Mouse (Mus musculus) heart, adult 18-20 months (tissue): ENCODE measurements around the gene Tmem86a. TPM values are rescaled to one million over a fixed set of nuclear protein-coding genes. Genes with fewer than 3 reads are reported as not detected.
"Not testable (repeated sequence)": the region's sequence is repeated elsewhere in the genome, so short reads cannot be mapped to it uniquely, and the experiment has no call there.

ENCODE experiments used
- DNase-seq, 2 experiments: peaks; one replicate each; pipeline ENCODE4 v3.0.0; 2021 to 2022; ENCODE audit warnings: mixed read lengths in 1 of 2
- long read RNA-seq, 2 experiments: library from polyadenylated mRNA; stranded (forward); transcript quantifications; one replicate each; pipeline ENCODE4 v2.0.0; 2021
- total RNA-seq, 2 experiments: library from RNA; stranded (reverse); gene quantifications; 2 replicates each; pipeline ENCODE4 v1.2.3; 2021

Gene Tmem86a
- total RNA-seq, result 10 to 100 TPM; 19.7 to 20.8 TPM
- long read RNA-seq, experiment 1, transcript Tmem86a-201 (3 exons, 1,831 nt), result major isoform, 21 of 23 reads
- long read RNA-seq, experiment 1, partial matches to known transcripts, result 1 of 23 reads
- long read RNA-seq, experiment 1, other reads (novel, unspliced or antisense), result 1 of 23 reads
- long read RNA-seq, experiment 2, transcript Tmem86a-201 (3 exons, 1,831 nt), result major isoform, 9 of 12 reads
- long read RNA-seq, experiment 2, partial matches to known transcripts, result 1 of 12 reads
- long read RNA-seq, experiment 2, other reads (novel, unspliced or antisense), result 2 of 12 reads

DNA sequence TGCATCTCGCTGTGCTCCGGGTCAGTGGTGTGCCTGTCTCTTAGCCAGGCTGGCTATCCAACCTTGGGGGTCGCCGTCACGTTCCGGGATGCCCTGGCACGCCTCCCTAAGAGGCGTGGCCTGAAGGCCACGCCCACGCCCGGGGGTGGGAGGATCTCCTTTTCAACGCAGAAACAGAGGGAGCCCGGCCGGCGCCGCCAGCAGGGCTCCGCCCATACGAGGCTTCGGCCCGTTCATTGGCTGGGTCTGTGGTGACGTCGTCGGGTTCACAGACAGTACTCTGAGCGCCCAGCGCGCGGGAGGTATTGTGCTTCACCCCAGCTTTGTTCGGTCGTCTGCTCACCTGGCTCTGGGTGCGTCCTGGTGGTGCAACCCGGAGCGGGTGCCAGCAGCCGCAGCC is at the start of gene Tmem86a:
Gene Tmem86a, plus strand, starts transcription at position 236 of the 400 bp plus-strand sequence.
- peak; percentile 94 to 96 for DNase-seq

DNA sequence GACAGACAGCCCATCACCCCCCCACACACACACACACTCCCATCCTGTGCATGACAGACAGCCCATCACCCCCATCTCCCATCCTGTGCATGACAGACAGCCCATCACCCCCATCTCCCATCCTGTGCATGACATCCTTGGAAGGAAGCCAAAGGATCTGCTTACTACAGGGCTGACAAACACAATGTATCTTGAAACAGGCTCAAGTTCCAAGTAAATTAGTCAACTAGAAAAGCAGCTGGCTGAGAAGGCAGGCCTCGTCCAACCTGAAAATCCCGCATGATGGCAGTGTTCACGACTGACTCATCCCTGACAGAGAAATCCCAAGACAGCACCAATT is 49.8 kb upstream of the Tmem86a start:
- no peak for DNase-seq

DNA sequence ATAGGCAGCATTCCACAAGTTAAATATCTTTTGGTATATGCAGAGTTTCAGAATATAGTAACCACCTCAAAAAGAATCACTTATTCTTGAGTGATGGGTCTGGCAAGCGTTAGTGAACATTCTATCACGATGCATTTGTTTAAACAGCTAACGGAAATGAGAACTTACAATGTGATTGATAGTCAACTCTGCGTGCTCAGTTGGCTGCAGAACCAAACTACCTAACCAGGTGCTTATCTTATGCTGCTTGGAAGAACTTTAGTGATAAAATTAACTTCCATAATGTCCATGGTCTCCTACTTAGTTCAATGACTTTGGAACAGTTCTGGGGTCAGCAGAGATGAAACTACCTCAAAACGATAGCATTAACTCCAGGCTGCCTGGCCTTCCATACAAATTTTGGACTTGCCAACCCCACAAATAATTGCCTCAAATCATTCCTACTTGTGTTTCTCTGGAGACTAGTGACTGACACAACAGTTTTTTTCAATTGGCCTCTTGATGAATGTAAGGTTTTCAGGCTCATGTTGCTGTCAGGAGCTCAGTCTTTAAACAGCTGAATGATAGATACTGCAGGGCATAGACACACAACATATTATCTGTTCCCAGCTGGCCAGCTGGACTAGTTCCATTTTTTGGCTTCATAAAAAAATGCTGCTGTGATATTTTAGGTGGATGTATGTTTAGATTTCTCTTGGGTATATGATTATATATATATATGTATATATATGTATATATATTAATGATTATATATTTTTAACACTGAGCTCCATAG is 49.1 kb upstream of the Tmem86a start:
- DNase-seq, result no peak

DNA sequence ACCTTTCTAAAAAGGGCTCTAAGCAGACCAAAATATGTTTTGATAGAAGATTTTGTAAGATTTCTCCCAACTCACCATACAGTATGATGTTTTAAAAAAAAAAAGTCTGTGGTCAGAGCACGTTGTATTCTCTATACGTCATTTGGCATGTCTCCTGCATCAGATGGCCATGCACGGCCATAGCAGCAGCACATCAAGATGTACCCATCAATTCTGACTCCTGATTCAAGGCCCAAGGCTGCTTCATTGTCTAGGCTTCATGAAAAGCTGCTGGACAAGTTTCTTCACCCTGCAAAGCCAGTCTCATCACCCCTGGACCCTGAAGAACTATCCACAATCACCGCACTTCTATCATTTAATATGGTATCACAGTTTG is 48.5 kb upstream of the Tmem86a start:
- no peak for DNase-seq

DNA sequence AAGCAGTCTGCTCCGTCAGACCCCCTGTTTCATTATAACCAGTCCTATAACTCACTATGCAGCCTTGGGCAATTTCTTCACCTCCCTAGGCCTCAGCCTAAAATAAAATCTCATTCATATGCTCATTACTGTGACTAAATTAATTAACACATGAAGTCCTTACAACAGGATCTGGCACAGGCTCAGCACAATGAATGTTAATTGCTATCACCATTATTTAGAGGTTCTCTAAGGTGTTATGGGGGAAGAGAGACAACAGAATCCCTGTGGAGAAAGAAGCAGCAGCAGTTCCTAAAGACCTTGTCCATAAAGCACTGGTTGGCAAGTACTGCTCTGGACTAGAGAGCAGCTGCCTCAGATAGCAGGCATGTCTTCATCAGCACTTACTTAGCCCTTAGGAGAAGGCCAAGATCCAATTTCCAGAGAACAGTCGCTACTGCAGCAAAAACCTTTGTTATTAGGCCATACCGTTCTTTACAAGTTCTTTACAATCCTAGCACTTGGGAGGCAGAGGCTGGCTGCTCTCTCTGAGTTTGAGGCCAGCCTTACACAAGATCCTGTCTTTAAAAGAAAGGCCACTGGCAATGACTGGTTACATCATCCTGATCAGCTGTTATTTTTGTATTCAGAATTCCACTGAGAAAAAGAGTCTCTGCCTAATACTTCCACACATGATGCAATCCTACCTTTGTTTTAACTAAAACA is 46.8 kb upstream of the Tmem86a start:
- DNase-seq, result no peak

DNA sequence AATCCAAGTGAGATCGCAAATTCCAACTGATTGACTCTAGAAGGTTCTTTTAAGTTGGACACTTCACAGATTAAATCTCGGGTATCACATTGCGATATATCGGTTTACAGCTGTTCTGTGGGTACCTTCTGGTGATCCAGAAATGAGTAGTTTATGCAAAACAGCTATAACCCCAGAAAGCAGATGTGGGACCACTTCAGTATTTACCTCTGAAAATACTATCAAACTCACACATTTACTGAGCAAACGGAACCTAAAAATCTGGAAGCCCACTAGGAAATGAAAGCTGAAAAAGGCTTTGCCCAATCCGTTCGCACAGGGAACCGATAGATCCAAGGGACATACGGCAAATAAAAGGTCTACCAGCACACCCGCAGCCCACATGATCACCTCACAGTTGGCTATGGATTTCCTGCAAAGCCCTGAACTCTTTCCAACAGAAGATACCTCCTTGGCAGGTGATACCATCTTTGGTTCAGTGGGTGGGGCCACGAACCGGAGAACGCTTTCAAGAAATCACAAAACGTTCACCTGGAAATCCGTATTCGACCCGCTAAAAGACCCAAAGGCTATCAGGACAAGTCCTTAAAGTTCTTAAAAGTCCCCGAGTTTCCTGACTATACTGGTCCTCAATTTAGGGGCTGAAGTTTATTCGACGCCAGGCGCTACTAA is 43.2 kb upstream of the Tmem86a start:
- no peak for DNase-seq

DNA sequence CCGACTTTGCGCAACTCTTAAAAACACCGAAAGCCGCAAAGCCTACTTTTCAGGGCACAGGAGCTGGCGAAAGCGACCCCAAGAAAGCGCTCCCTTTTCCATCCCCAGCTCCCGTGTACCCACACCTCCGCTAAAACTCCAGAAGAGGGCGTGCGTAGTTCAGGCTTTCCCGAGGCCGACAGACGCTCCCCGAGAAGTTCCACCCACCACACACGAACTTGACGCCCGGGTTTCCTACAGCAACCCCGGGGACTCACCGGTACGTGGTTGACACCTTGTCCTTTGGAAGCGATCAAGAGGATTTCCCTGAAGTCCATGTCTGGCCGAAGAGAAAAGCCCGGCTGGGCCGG is 42.6 kb upstream of the Tmem86a start:
- DNase-seq, result no peak

DNA sequence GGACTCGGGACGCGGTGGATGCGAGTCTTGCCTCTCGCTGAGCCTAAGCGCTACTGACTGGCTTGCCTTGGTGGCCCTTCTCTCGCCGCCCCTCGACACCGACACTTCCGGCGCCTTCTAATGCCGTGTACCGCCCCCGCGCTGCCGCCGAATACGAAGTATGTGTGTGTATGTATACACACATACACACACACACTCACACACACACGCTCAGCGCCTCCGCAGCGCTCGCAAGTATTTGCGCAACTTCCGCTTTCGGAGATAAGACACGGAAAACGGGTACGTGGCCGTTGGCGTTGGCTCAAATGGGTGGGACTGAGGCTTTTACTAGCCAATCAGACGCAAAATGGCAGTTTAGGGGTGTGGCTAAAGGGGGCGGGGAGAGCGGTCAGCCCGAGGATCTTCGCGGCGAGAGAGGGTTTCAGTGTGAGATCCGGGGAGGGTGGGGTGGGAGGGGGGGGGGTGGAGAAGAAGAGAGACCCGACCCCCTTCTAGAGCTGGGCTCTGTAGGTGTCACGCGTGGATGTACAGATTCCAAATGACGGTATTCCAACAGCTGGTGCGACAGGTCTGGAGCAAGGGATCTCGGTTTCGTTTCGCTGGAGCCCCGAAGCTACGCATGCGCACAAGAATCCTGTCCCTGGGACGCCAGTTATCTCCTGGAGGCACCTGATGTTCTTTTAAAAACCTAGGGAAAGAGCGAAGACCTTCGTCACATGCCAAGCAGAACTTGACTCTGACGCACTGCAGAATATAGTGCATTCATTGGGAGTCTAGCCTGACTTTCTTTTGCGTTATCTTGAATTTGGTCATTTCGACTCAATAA is 42.0 kb upstream of the Tmem86a start, which contains the start of gene Spty2d1:
Gene Spty2d1, minus strand, starts transcription at position 244 of the 826 bp plus-strand sequence.
- peak; percentile 99 to 100 for DNase-seq

DNA sequence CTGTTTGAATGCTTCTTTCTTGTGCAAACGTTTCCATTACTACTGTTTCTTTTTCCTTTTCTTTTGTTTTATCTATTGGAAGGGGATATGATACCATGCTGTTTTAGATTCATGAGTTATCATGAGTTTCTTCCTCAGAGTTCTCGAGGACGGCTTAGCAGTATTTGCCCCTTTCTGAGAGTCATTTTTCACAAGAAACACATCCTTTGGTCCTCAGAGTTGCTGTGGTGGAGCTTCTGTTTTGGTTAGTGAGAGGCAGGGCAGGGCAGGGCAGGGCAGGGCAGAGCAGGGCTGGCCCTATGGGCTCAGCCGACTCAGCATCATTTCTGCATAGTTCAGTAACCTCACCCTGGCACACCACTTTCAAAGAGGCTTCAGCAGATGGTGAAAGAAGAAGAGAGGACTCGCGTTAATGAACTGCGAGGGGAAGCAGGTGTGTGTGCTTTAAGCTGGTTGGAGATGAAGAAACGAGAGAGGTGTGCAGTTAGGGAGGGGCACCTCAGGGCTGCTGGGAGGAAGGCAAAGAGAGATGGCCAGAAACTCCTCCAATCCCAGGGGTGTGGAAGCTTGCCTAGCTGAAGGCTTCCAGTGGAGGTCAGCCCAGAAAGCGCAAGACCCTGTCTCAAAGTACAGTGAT is 37.2 kb upstream of the Tmem86a start:
- DNase-seq, result no peak

DNA sequence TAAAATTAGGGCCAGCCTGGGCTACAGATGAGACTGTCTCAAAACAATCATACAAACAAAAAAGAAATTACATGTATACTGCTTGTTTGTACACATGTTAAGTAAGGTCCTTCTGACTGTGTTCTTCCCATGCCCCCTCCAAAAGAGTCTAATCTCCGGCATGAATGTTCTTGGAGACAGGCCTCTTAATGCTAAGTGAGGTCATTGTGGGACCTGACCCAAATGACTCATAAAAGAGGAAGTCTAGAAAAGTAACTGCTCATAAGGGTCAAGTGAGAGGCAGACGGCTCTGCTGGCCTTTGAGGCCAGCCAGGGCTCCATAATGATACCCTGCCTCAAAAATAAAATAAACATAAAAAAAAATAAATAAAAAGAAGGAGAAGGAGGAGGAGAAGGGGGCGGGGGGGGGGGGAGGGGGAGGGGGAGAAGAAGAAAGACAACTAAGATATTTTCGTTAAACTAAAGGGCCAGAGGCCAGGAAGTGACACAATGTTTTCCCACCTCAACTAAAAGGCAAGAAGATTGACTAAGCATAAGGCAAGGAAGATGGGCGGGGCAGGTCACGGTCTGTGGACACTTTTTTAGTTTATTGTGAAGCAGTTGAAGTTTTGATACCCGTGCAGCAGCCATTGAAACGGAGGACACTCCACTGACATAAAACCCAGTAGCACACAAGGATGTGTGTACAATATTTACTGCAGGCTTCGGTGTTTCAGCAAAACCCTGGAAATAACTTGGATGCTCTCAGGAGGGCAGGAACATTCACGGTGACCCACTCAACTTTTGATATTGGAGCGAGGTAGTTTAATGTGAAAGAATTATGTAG is 35.6 kb upstream of the Tmem86a start:
- peak; percentile 85 to 90 for DNase-seq

DNA sequence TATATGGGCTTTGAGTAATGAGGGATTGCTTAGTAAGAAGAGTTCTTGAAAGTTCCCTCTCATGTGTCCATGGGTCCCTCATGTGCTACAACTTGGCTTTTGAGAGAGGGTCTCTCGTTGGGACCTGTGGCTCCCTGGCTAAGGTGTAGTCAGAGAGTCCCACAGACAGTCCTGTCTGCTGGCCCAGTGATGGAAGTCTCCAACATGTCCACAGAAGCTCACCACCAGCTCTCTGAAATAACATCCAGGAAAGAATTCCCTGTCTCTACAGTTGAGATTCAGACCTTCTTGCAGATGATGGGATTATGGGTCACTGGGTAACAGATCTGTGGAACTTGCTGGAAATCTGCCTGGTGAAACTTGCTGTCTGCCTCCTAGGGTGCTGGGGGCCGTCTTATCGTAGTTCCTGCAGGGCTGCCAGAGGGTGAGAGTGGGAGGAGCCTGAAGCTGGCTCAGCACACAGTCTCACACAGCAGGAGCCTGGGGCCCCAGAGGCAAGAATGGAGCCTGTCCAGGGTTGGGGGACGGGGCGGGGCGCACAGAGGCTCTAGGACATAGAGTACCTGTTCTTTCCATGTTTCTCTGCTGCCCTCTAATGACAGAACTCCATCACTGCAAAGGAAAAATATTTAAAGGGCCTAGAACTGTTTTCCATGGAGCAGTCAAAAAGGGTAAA is 34.9 kb upstream of the Tmem86a start:
- DNase-seq, result peak; percentile 93 to 95

DNA sequence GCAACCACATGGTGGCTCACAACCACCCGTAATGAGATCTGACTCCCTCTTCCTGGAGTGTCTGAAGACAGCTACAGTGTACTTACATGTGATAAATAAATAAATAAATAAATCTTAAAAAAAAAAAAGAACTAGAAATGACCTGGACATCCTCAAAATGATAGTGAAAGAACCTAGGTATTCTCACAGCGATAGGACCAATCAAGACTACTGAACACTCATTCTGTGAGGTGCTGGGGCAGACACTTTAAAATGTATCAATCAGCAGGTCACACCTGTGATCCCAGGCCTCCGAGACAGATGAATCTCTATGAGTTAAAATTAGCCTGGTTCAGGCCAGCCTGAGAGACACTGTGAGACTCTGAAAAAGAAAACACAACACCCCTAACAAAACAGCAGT is 33.8 kb upstream of the Tmem86a start:
- no peak for DNase-seq

DNA sequence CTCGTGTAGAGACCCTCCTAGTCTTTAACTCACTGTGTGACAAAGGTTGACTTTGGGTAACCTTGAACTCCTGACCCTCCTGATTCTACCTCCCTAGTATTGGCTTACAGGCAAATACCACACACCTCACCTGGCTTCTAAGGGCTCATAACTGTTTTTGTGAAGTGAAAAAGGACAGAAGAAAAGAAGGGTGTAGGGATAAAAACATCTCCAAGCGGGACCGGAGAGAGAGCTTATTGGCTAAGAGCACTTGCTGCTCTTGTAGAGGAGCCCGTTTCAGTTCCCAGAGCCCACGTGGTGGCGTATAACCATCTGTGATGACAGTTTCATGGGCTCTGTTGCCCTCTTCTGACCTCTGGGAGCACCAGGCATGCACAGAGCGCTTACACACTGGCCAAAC is 33.3 kb upstream of the Tmem86a start:
- DNase-seq, result no peak

DNA sequence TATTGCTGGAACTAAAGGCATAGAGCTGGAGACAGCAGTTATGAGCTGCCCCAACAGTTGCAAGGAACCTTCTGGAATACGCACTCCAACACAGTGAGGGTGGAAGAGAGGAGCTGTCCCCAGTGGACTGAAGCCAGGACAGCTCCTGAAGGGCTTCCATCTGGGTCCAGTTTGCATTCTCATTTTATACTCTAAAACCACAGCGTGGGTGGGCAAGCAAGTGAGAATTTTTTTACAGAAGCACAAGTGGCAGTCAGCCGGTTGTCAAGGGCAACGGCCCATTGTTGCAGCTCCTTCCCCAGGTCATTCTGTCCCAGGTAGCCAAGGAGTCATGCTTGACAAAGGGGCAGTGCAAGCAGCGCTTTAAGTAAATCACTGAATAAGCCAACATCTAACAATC is 30.8 kb upstream of the Tmem86a start:
- no peak for DNase-seq

DNA sequence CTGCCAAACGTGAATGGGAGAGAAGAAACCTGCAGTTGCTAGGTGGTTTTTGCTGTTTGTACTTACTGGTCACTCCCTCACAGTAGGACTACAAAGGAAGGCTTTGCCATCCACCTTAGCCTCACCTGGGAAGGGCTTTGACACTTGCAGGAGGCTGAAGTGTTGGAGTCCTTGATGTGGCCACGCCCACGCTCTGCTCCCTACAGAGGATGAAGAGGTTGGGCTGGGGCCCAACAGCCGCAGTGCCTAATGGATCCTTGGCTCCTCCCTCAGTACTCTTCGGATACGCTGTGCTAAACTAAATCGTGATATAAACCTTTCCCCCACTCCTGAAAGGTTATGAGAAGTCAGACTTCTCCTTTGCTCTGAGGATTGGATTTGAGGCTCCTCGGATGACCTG is 29.4 kb upstream of the Tmem86a start:
- DNase-seq, result no peak

DNA sequence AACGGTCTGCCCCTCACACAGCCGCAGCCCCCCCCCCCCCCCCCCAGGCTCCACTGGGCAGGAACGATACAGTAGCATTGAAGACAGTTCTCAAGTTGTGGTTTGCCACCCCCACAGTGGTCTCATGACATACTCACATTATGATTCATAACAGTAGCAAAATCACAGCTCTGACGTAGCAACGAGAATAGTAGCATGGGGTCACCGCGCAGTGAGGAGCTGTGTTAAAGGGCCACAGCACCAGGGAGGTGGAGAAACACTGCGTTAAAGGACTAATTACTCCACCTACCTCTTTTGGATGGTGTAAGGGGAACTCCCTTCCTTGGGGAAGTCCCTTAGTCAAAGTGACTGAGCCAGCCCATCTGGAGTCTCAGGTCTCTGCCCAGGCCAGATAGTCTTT is 27.9 kb upstream of the Tmem86a start:
- DNase-seq, result peak in 1 of 2 experiments; percentile 45

DNA sequence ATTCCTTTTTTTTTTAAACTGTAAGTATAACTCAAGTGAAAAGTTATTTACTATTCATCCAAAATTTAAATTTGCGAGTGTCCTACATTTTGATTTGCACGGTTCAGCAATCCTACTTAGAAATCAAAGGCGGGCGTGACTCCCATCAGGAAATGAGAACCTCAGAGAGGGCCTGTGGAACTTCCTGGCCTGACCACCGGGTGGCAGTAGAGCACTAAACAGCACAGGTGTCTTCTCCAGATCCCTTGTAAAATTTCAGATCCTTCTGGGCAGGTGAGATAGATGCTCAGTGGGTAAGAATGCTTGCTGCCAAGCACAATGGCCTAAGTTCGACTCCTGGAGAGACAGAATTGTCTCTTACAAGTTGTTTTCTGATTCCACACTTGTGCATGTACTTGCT is 26.9 kb upstream of the Tmem86a start:
- peak; percentile 77 to 96 for DNase-seq

DNA sequence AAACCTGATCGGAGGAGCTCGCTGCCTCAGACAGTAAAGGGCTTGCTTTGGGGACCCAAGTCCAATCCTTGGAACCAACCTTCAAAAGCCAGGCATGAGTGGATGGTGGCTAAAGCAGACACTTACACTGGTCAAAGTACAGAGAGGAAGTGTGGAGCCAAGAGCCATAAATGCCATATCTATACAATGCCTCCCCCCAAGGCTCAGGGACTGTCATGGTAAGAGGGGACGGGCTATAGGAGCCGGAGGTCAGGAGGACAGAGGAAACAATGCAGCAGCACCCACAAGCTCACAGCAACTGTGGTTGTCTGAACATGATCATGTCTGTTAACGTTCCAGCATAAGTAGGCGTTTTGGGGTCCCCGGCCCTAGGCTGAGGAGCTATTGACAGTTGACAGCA is 25.9 kb upstream of the Tmem86a start:
- no peak for DNase-seq

DNA sequence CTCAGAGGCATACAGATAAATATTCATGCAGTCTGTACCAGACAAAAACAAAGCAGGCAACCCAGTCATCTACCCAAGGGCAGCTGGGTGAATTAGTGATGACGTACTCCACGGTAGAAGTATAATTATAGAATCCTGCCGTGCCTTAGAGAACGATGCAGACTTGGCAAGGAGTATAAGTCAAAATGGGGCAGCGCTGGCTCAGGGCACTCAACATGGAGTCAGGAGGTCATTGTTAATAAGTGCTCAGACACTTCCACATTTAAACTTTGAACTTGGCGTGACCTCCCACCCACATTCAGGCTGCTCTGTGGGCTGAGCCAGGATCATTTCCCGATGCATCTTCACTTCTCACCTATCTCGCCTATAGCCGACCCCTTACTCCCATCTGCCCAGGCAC is 25.0 kb upstream of the Tmem86a start:
- peak; percentile 38 to 55 for DNase-seq

DNA sequence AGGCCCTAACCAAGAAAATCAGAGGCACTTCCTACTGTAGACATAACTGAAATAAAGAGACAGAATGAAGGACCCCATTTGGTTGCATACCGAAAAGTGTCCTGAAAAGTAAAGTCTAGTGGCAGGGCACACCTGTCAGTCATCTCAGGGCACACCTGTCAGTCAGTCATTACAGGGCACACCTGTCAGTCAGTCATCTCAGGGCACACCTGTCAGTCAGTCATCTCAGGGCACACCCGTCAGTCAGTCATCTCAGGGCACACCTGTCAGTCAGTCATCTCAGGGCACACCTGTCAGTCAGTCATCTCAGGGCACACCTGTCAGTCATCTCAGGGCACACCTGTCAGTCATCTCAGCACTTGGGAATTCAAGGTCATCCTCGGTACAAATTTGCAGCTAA is 23.5 kb upstream of the Tmem86a start:
- not testable (repeated sequence) for DNase-seq
